In genomic region chr3:146404311-146405201, GRCm38 (mm10) we compare ENCODE assay signal across 8 mouse cellular contexts. TPM values are rescaled to one million over a fixed set of nuclear protein-coding genes. Genes with fewer than 3 reads are reported as not detected.
DNase-seq lines count a peak whose midpoint lies in the region; ATAC-seq and TF ChIP-seq lines count a peak whose summit lies in the region.

Ssx2ip (plus strand) TSS chr3:146404642.

- H3K9ac ChIP-seq in ES-E14 (ENCODE audit: insufficient read depth, low read depth, low read length, poor library complexity, severe bottlenecking) = peak within 1 kb of the TSS; percentile 85
- peak within 1 kb of the TSS; percentile 92 for H3K9ac ChIP-seq in forebrain, embryonic 14.5 days (ENCODE audit: low read length)
- peak within 1 kb of the TSS; percentile 93 for H3K9ac ChIP-seq in liver, postnatal 0 days (replicated peaks)
- H3K9ac ChIP-seq in neural tube, embryonic 13.5 days = peak within 1 kb of the TSS; percentile 92

- TF ChIP-seq EP300 in liver, postnatal 0 days (IDR thresholded peaks at IDR 0.05; ENCODE audit: low read depth) = no peak

- peak within 1 kb of the TSS; percentile 89 for H3K4me2 ChIP-seq in forebrain, embryonic 14.5 days (ENCODE audit: low read length)
- peak within 1 kb of the TSS; percentile 98 for H3K4me2 ChIP-seq in liver, postnatal 0 days (ENCODE audit: low read depth, low read length)
- peak within 1 kb of the TSS; percentile 85 for H3K4me2 ChIP-seq in neural tube, embryonic 13.5 days

- H3K27ac ChIP-seq in ES-E14 (ENCODE audit: insufficient read depth, low read depth, low read length, poor library complexity, severe bottlenecking) = no peak within 1 kb of the TSS
- peak within 1 kb of the TSS; percentile 76 for H3K27ac ChIP-seq in forebrain, embryonic 14.5 days (ENCODE audit: low read depth, low read length)
- H3K27ac ChIP-seq in liver, postnatal 0 days (ENCODE audit: low read depth) = peak within 1 kb of the TSS; percentile 83
- H3K27ac ChIP-seq in neural tube, embryonic 13.5 days (replicated peaks) = peak within 1 kb of the TSS; percentile 86

- H3K27me3 ChIP-seq in forebrain, embryonic 14.5 days (replicated peaks; ENCODE audit: control insufficient read depth, insufficient read depth, low read length) = no peaks in the 10 kb centered on the region
- no peaks in the 10 kb centered on the region for H3K27me3 ChIP-seq in liver, postnatal 0 days (ENCODE audit: insufficient read depth, low read length)
- H3K27me3 ChIP-seq in neural tube, embryonic 13.5 days = no peaks in the 10 kb centered on the region

- in situ Hi-C loops in ES-E14 (cut with MboI; ENCODE audit: low sequenced_read_pairs in 2 of 2, unreplicated experiment in 2 of 2) = no loop called here

- no peaks in the 10 kb centered on the region for H3K9me3 ChIP-seq in ES-E14 (ENCODE audit: control insufficient read depth, insufficient read depth, low read depth, low read length)
- H3K9me3 ChIP-seq in forebrain, embryonic 14.5 days (replicated peaks; ENCODE audit: control insufficient read depth, low read length) = peaks cover 5% of the 10 kb centered on the region; the same call in 1 of the 2 replicates
- H3K9me3 ChIP-seq in liver, postnatal 0 days (ENCODE audit: low read length) = no peaks in the 10 kb centered on the region
- 0 out of 2 replicates have a peak, but pooled peaks cover 6% of the 10 kb centered on the region for H3K9me3 ChIP-seq in neural tube, embryonic 13.5 days

- no peak for TF ChIP-seq CTCF in liver, postnatal 0 days (IDR thresholded peaks at IDR 0.05; ENCODE audit: low read depth)

- peak; percentile 85 for DNase-seq in ES-E14 (ENCODE audit: low read depth, low spot score)
- DNase-seq in cerebellum, adult 11 months = peak; percentile 96
- DNase-seq in forebrain, embryonic 14.5 days (ENCODE audit: low spot score) = peak; percentile 96
- DNase-seq in heart, postnatal 14 days = peak; percentile 99
- peak; percentile 95 for DNase-seq in layer of hippocampus, adult 11-12 months (ENCODE audit: low spot score)
- DNase-seq in liver, postnatal 0 days = peak; percentile 99
- DNase-seq in telencephalon, adult 2 months (ENCODE audit: low read depth, low spot score) = peak; percentile 85

- WGBS in forebrain, embryonic 14.5 days = under 1% methylated on average over 75 of the region's 100 CpGs
- WGBS in liver, postnatal 0 days (ENCODE audit: insufficient replicate concordance) = under 1% methylated on average over 54 of the region's 100 CpGs
- WGBS in neural tube, embryonic 13.5 days = under 1% methylated on average over 100 of the region's 100 CpGs

- no peaks in the 10 kb centered on the region for H3K36me3 ChIP-seq in ES-E14 (ENCODE audit: control insufficient read depth, insufficient read depth, low read length, poor library complexity, severe bottlenecking)
- no peaks in the 10 kb centered on the region for H3K36me3 ChIP-seq in forebrain, embryonic 14.5 days (ENCODE audit: control insufficient read depth, insufficient read depth, low read length)
- H3K36me3 ChIP-seq in liver, postnatal 0 days (replicated peaks; ENCODE audit: insufficient read depth, low read length) = no peaks in the 10 kb centered on the region
- no peaks in the 10 kb centered on the region for H3K36me3 ChIP-seq in neural tube, embryonic 13.5 days

- peak; percentile 99 for ATAC-seq in forebrain, embryonic 14.5 days
- peak; percentile 97 for ATAC-seq in liver, postnatal 0 days
- peak; percentile 99 for ATAC-seq in neural tube, embryonic 13.5 days (ENCODE audit: low read depth)

- H3K4me3 ChIP-seq in ES-E14 (ENCODE audit: insufficient read depth in 1 of 2, low read depth in 1 of 2, low read length in 2 of 2, poor library complexity in 1 of 2, severe bottlenecking in 1 of 2) = peak within 1 kb of the TSS; percentile 74 to 97
- H3K4me3 ChIP-seq in forebrain, embryonic 14.5 days (ENCODE audit: low read depth, low read length) = peak within 1 kb of the TSS; percentile 97
- peak within 1 kb of the TSS; percentile 96 for H3K4me3 ChIP-seq in liver, postnatal 0 days (ENCODE audit: low read depth, low read length)
- peak within 1 kb of the TSS; percentile 95 for H3K4me3 ChIP-seq in neural tube, embryonic 13.5 days

- intact Hi-C loops in heart, postnatal 14 days (cut with DNase I) = loop anchor here (5.0 kb wide), 2 partner anchors 93 to 118 kb away; partner anchors contain the start of genes Gng5, Rpf1 and Spata1

- peaks cover 0 to 7% of the 10 kb centered on the region in 2 experiments; a peak in 1 of 4 replicates for H3K4me1 ChIP-seq in ES-E14 (ENCODE audit: control insufficient read depth in 2 of 2, insufficient read depth in 2 of 2, low read length in 2 of 2, poor library complexity in 1 of 2)
- H3K4me1 ChIP-seq in forebrain, embryonic 14.5 days (ENCODE audit: control insufficient read depth, insufficient read depth, low read length) = peaks cover 25% of the 10 kb centered on the region
- peaks cover 25% of the 10 kb centered on the region for H3K4me1 ChIP-seq in liver, postnatal 0 days (ENCODE audit: insufficient read depth)
- H3K4me1 ChIP-seq in neural tube, embryonic 13.5 days (replicated peaks) = peaks cover 34% of the 10 kb centered on the region

TF ChIP-seq in ES-E14, 5 proteins besides CTCF, POLR2A, EP300 and RAD21:
- TF ChIP-seq CHD2 (IDR thresholded peaks at IDR 0.05; ENCODE audit: low read depth, low read length) (peak; percentile 46; the same call in 1 of the 2 replicates), ZC3H11A (IDR thresholded peaks at IDR 0.05; ENCODE audit: borderline replicate concordance, low read depth, low read length) (no peak)

RNA-seq across cellular contexts. Expression of gene Ssx2ip, which starts in this region (rescaled TPM):
- total RNA-seq in ES-E14 (2012; rRNA removed) = 18.4 and 29.2 TPM in 2 replicates
- polyA plus RNA-seq in forebrain, embryonic 14.5 days (2014; fragmentation: Nextera tagmentation; extraction: Ambion mirVana) = 20.8 and 22.9 TPM in 2 replicates
- total RNA-seq in heart, postnatal 14 days (2021) = 10 to 100 TPM in 1 of 2 experiments, 1 to 10 TPM in 1; 8.9 to 11.0 TPM
- 19.3 and 22.4 TPM in 2 replicates for polyA plus RNA-seq in liver, postnatal 0 days (2015; fragmentation: Nextera tagmentation; extraction: Ambion mirVana)
- 13.4 and 15.1 TPM in 2 replicates for polyA plus RNA-seq in neural tube, embryonic 13.5 days (2015; fragmentation: Nextera tagmentation; extraction: Ambion mirVana)
